Mouse (Mus musculus): ENCODE data around the gene Sema5b. TPM values are rescaled to one million over a fixed set of nuclear protein-coding genes. Genes with fewer than 3 reads are reported as not detected.

Gene Sema5b
- polyA plus RNA-seq, 1 experiment from 2014 or later = 18.1 TPM

- Histone ChIP-seq H3K27ac (ENCODE audit: low read depth, low read length) (no peak overlapping the region), H3K9me3 (ENCODE audit: control insufficient read depth, low read length) (no peaks in the 10 kb centered on the region), H3K36me3 (ENCODE audit: control insufficient read depth, insufficient read depth, low read length) (no peaks in the 10 kb centered on the region), H3K27me3 (ENCODE audit: control insufficient read depth, insufficient read depth, low read length) (no peaks in the 10 kb centered on the region), H3K4me2 (ENCODE audit: low read depth, low read length) (no peak overlapping the region), H3K4me1 (ENCODE audit: control insufficient read depth, insufficient read depth, low read length) (peaks cover 14% of the 10 kb centered on the region), H3K9ac (replicated peaks; ENCODE audit: low read depth, low read length) (no peak overlapping the region), H3K4me3 (ENCODE audit: low read depth, low read length) (no peak overlapping the region)
- 72% methylated on average over 6 of the region's 6 CpGs for WGBS
- ATAC-seq (ENCODE audit: low read depth) = no peak
These were observed 68.6 kb downstream of the Sema5b start for GRCm38 (mm10) chr16:35609561-35609960.

- Histone ChIP-seq H3K9me3 (ENCODE audit: control insufficient read depth, low read length) (no peaks in the 10 kb centered on the region), H3K9ac (replicated peaks; ENCODE audit: low read depth, low read length) (peak overlapping the region; percentile 32; the same call in 1 of the 2 replicates), H3K27me3 (ENCODE audit: control insufficient read depth, insufficient read depth, low read length) (no peaks in the 10 kb centered on the region), H3K4me3 (ENCODE audit: low read depth, low read length) (no peak overlapping the region), H3K4me2 (ENCODE audit: low read depth, low read length) (0 out of 2 replicates have a peak overlapping the region, but pooled peaks have one; percentile 21), H3K4me1 (ENCODE audit: control insufficient read depth, insufficient read depth, low read length) (peaks cover 11% of the 10 kb centered on the region), H3K27ac (ENCODE audit: low read depth, low read length) (peak overlapping the region; percentile 73), H3K36me3 (ENCODE audit: control insufficient read depth, insufficient read depth, low read length) (no peaks in the 10 kb centered on the region)
- WGBS = 21% methylated on average over 17 of the region's 17 CpGs
- peak; percentile 69 for ATAC-seq (ENCODE audit: low read depth)
These were observed 73.2 kb downstream of the Sema5b start for GRCm38 (mm10) chr16:35613851-35614804.

GRCm38 (mm10) chr16:35617732-35618131, 76.8 kb downstream of the Sema5b start:
- no peaks in the 10 kb centered on the region for H3K27me3 ChIP-seq (ENCODE audit: control insufficient read depth, insufficient read depth, low read length)
- H3K4me3 ChIP-seq (ENCODE audit: low read depth, low read length) = no peak overlapping the region
- H3K4me1 ChIP-seq (ENCODE audit: control insufficient read depth, insufficient read depth, low read length) = peaks cover 11% of the 10 kb centered on the region
- no peaks in the 10 kb centered on the region for H3K9me3 ChIP-seq (ENCODE audit: control insufficient read depth, low read length)
- WGBS = 92% methylated on average over 4 of the region's 4 CpGs
- H3K4me2 ChIP-seq (ENCODE audit: low read depth, low read length) = no peak overlapping the region
- H3K27ac ChIP-seq (ENCODE audit: low read depth, low read length) = no peak overlapping the region
- no peak for ATAC-seq (ENCODE audit: low read depth)
- H3K36me3 ChIP-seq (ENCODE audit: control insufficient read depth, insufficient read depth, low read length) = no peaks in the 10 kb centered on the region
- no peak overlapping the region for H3K9ac ChIP-seq (replicated peaks; ENCODE audit: low read depth, low read length)

GRCm38 (mm10) chr16:35623026-35623425, 82.1 kb downstream of the Sema5b start:
- WGBS = 89% methylated on average over 2 of the region's 2 CpGs
- Histone ChIP-seq H3K9me3 (ENCODE audit: control insufficient read depth, low read length) (no peaks in the 10 kb centered on the region), H3K4me2 (ENCODE audit: low read depth, low read length) (no peak overlapping the region), H3K4me3 (ENCODE audit: low read depth, low read length) (no peak overlapping the region), H3K4me1 (ENCODE audit: control insufficient read depth, insufficient read depth, low read length) (peaks cover 3% of the 10 kb centered on the region; the same call in 1 of the 2 replicates), H3K9ac (replicated peaks; ENCODE audit: low read depth, low read length) (no peak overlapping the region), H3K27ac (ENCODE audit: low read depth, low read length) (no peak overlapping the region), H3K36me3 (ENCODE audit: control insufficient read depth, insufficient read depth, low read length) (no peaks in the 10 kb centered on the region), H3K27me3 (ENCODE audit: control insufficient read depth, insufficient read depth, low read length) (no peaks in the 10 kb centered on the region)
- no peak for ATAC-seq (ENCODE audit: low read depth)

- Histone ChIP-seq H3K9ac (replicated peaks; ENCODE audit: low read depth, low read length) (no peak overlapping the region), H3K4me2 (ENCODE audit: low read depth, low read length) (no peak overlapping the region), H3K27me3 (ENCODE audit: control insufficient read depth, insufficient read depth, low read length) (no peaks in the 10 kb centered on the region), H3K4me1 (ENCODE audit: control insufficient read depth, insufficient read depth, low read length) (peaks cover 3% of the 10 kb centered on the region; the same call in 1 of the 2 replicates), H3K27ac (ENCODE audit: low read depth, low read length) (no peak overlapping the region), H3K9me3 (ENCODE audit: control insufficient read depth, low read length) (no peaks in the 10 kb centered on the region), H3K4me3 (ENCODE audit: low read depth, low read length) (no peak overlapping the region), H3K36me3 (ENCODE audit: control insufficient read depth, insufficient read depth, low read length) (no peaks in the 10 kb centered on the region)
- WGBS = 70% methylated on average over 7 of the region's 7 CpGs
- no peak for ATAC-seq (ENCODE audit: low read depth)
These were observed 83.0 kb downstream of the Sema5b start for GRCm38 (mm10) chr16:35623986-35624385.

GRCm38 (mm10) chr16:35624877-35625276, 83.9 kb downstream of the Sema5b start:
- H3K36me3 ChIP-seq (ENCODE audit: control insufficient read depth, insufficient read depth, low read length) = no peaks in the 10 kb centered on the region
- H3K9ac ChIP-seq (replicated peaks; ENCODE audit: low read depth, low read length) = no peak overlapping the region
- H3K4me1 ChIP-seq (ENCODE audit: control insufficient read depth, insufficient read depth, low read length) = peaks cover 3% of the 10 kb centered on the region; the same call in 1 of the 2 replicates
- H3K9me3 ChIP-seq (ENCODE audit: control insufficient read depth, low read length) = no peaks in the 10 kb centered on the region
- H3K4me2 ChIP-seq (ENCODE audit: low read depth, low read length) = no peak overlapping the region
- peak; percentile 45; the same call in 1 of the 2 replicates for ATAC-seq (ENCODE audit: low read depth)
- H3K27me3 ChIP-seq (ENCODE audit: control insufficient read depth, insufficient read depth, low read length) = no peaks in the 10 kb centered on the region
- H3K4me3 ChIP-seq (ENCODE audit: low read depth, low read length) = no peak overlapping the region
- H3K27ac ChIP-seq (ENCODE audit: low read depth, low read length) = peak overlapping the region; percentile 60
- 49% methylated on average over 6 of the region's 6 CpGs for WGBS

GRCm38 (mm10) chr16:35625286-35626020, 84.5 kb downstream of the Sema5b start:
- Histone ChIP-seq H3K9me3 (ENCODE audit: control insufficient read depth, low read length) (no peaks in the 10 kb centered on the region), H3K4me3 (ENCODE audit: low read depth, low read length) (no peak overlapping the region), H3K27me3 (ENCODE audit: control insufficient read depth, insufficient read depth, low read length) (no peaks in the 10 kb centered on the region), H3K36me3 (ENCODE audit: control insufficient read depth, insufficient read depth, low read length) (no peaks in the 10 kb centered on the region), H3K27ac (ENCODE audit: low read depth, low read length) (peak overlapping the region; percentile 60), H3K9ac (replicated peaks; ENCODE audit: low read depth, low read length) (no peak overlapping the region), H3K4me1 (ENCODE audit: control insufficient read depth, insufficient read depth, low read length) (peaks cover 4% of the 10 kb centered on the region), H3K4me2 (ENCODE audit: low read depth, low read length) (no peak overlapping the region)
- 56% methylated on average over 16 of the region's 16 CpGs for WGBS
- ATAC-seq (ENCODE audit: low read depth) = peak; percentile 49; the same call in 1 of the 2 replicates

GRCm38 (mm10) chr16:35627992-35628607, 87.2 kb downstream of the Sema5b start:
- no peaks in the 10 kb centered on the region for H3K27me3 ChIP-seq (ENCODE audit: control insufficient read depth, insufficient read depth, low read length)
- ATAC-seq (ENCODE audit: low read depth) = no peak
- WGBS = 32% methylated on average over 10 of the region's 10 CpGs
- no peak overlapping the region for H3K27ac ChIP-seq (ENCODE audit: low read depth, low read length)
- H3K9ac ChIP-seq (replicated peaks; ENCODE audit: low read depth, low read length) = no peak overlapping the region
- H3K4me2 ChIP-seq (ENCODE audit: low read depth, low read length) = no peak overlapping the region
- H3K36me3 ChIP-seq (ENCODE audit: control insufficient read depth, insufficient read depth, low read length) = no peaks in the 10 kb centered on the region
- no peaks in the 10 kb centered on the region for H3K9me3 ChIP-seq (ENCODE audit: control insufficient read depth, low read length)
- H3K4me1 ChIP-seq (ENCODE audit: control insufficient read depth, insufficient read depth, low read length) = peaks cover 12% of the 10 kb centered on the region
- H3K4me3 ChIP-seq (ENCODE audit: low read depth, low read length) = no peak overlapping the region
